Mouse (Mus musculus): ENCODE measurements around the gene Plekhh3. TPM values are rescaled to one million over a fixed set of nuclear protein-coding genes. Genes with fewer than 3 reads are reported as not detected.

Plekhh3 gene
- polyA plus RNA-seq, 1 experiment from 2014 or later: 23.5 TPM

GRCm38 (mm10) chr11:101155728-101156371, 15.3 kb downstream of the Plekhh3 start, which contains the start of gene Tubg2:
Gene Tubg2 (plus strand): TSS chr11:101155907.
- peak within 1 kb of the TSS; percentile 69 for H3K4me2 ChIP-seq
- no peaks in the 10 kb centered on the region for H3K36me3 ChIP-seq
- peak within 1 kb of the TSS; percentile 36; the same call in 1 of the 2 replicates for H3K27ac ChIP-seq
- 3% methylated on average over 36 of the region's 36 CpGs for WGBS
- H3K9ac ChIP-seq: peak within 1 kb of the TSS; percentile 20; the same call in 1 of the 2 replicates
- H3K4me1 ChIP-seq: 0 out of 2 replicates have a peak, but pooled peaks cover 4% of the 10 kb centered on the region
- no peaks in the 10 kb centered on the region for H3K9me3 ChIP-seq
- no peaks in the 10 kb centered on the region for H3K27me3 ChIP-seq (replicated peaks)
- ATAC-seq (ENCODE audit: insufficient read depth, low FRiP score, low read depth): peak; percentile 29; the same call in 1 of the 2 replicates
- H3K4me3 ChIP-seq (replicated peaks): peak within 1 kb of the TSS; percentile 38

GRCm38 (mm10) chr11:101155151-101155550, 16.0 kb downstream of the Plekhh3 start:
- Histone ChIP-seq H3K27ac (no peak overlapping the region), H3K9ac (no peak overlapping the region), H3K36me3 (no peaks in the 10 kb centered on the region), H3K27me3 (replicated peaks) (no peaks in the 10 kb centered on the region), H3K9me3 (no peaks in the 10 kb centered on the region), H3K4me2 (0 out of 2 replicates have a peak overlapping the region, but pooled peaks have one; percentile 69), H3K4me3 (replicated peaks) (no peak overlapping the region), H3K4me1 (0 out of 2 replicates have a peak, but pooled peaks cover 4% of the 10 kb centered on the region)
- no peak for ATAC-seq (ENCODE audit: insufficient read depth, low FRiP score, low read depth)
- 60% methylated on average over 6 of the region's 6 CpGs for WGBS

- ATAC-seq (ENCODE audit: insufficient read depth, low FRiP score, low read depth): no peak
- Histone ChIP-seq H3K4me3 (replicated peaks) (no peak overlapping the region), H3K36me3 (no peaks in the 10 kb centered on the region), H3K9me3 (no peaks in the 10 kb centered on the region), H3K27me3 (replicated peaks) (no peaks in the 10 kb centered on the region), H3K4me1 (0 out of 2 replicates have a peak, but pooled peaks cover 4% of the 10 kb centered on the region), H3K9ac (no peak overlapping the region), H3K27ac (no peak overlapping the region), H3K4me2 (no peak overlapping the region)
These were observed 16.5 kb downstream of the Plekhh3 start for GRCm38 (mm10) chr11:101154648-101155047.

- H3K9ac ChIP-seq: no peak overlapping the region
- no peak for ATAC-seq (ENCODE audit: insufficient read depth, low FRiP score, low read depth)
- no peak overlapping the region for H3K4me2 ChIP-seq
- no peaks in the 10 kb centered on the region for H3K27me3 ChIP-seq (replicated peaks)
- H3K36me3 ChIP-seq: no peaks in the 10 kb centered on the region
- no peak overlapping the region for H3K27ac ChIP-seq
- peaks cover 12% of the 10 kb centered on the region; the same call in 1 of the 2 replicates for H3K4me1 ChIP-seq
- H3K9me3 ChIP-seq: no peaks in the 10 kb centered on the region
- WGBS: 66% methylated on average over 1 of the region's 1 CpGs
- no peak overlapping the region for H3K4me3 ChIP-seq (replicated peaks)
These were observed 18.3 kb downstream of the Plekhh3 start for GRCm38 (mm10) chr11:101152825-101153224.

- no peak overlapping the region for H3K27ac ChIP-seq
- peaks cover 10% of the 10 kb centered on the region; the same call in 1 of the 2 replicates for H3K4me1 ChIP-seq
- no peaks in the 10 kb centered on the region for H3K36me3 ChIP-seq
- no peak overlapping the region for H3K4me2 ChIP-seq
- no peaks in the 10 kb centered on the region for H3K27me3 ChIP-seq (replicated peaks)
- H3K4me3 ChIP-seq (replicated peaks): no peak overlapping the region
- 55% methylated on average over 2 of the region's 2 CpGs for WGBS
- no peaks in the 10 kb centered on the region for H3K9me3 ChIP-seq
- ATAC-seq (ENCODE audit: insufficient read depth, low FRiP score, low read depth): no peak
- H3K9ac ChIP-seq: no peak overlapping the region
These were observed 20.1 kb downstream of the Plekhh3 start for GRCm38 (mm10) chr11:101151063-101151462.

GRCm38 (mm10) chr11:101149178-101150105, 21.7 kb downstream of the Plekhh3 start:
- Histone ChIP-seq H3K4me1 (peaks cover 8% of the 10 kb centered on the region; the same call in 1 of the 2 replicates), H3K36me3 (no peaks in the 10 kb centered on the region), H3K9ac (no peak overlapping the region), H3K9me3 (no peaks in the 10 kb centered on the region), H3K27me3 (replicated peaks) (no peaks in the 10 kb centered on the region), H3K4me3 (replicated peaks) (no peak overlapping the region), H3K27ac (peak overlapping the region; percentile 89), H3K4me2 (0 out of 2 replicates have a peak overlapping the region, but pooled peaks have one; percentile 1)
- WGBS: 26% methylated on average over 9 of the region's 9 CpGs
- peak; percentile 65 for ATAC-seq (ENCODE audit: insufficient read depth, low FRiP score, low read depth)

GRCm38 (mm10) chr11:101148751-101149150, 22.4 kb downstream of the Plekhh3 start:
- H3K36me3 ChIP-seq: no peaks in the 10 kb centered on the region
- H3K27me3 ChIP-seq (replicated peaks): no peaks in the 10 kb centered on the region
- peaks cover 8% of the 10 kb centered on the region; the same call in 1 of the 2 replicates for H3K4me1 ChIP-seq
- no peaks in the 10 kb centered on the region for H3K9me3 ChIP-seq
- H3K4me3 ChIP-seq (replicated peaks): no peak overlapping the region
- ATAC-seq (ENCODE audit: insufficient read depth, low FRiP score, low read depth): no peak
- 55% methylated on average over 10 of the region's 10 CpGs for WGBS
- H3K27ac ChIP-seq: peak overlapping the region; percentile 89
- H3K4me2 ChIP-seq: 0 out of 2 replicates have a peak overlapping the region, but pooled peaks have one; percentile 1
- no peak overlapping the region for H3K9ac ChIP-seq

- H3K36me3 ChIP-seq: no peaks in the 10 kb centered on the region
- H3K4me1 ChIP-seq: peaks cover 8% of the 10 kb centered on the region; the same call in 1 of the 2 replicates
- WGBS: 41% methylated on average over 10 of the region's 10 CpGs
- no peak overlapping the region for H3K27ac ChIP-seq
- H3K27me3 ChIP-seq (replicated peaks): no peaks in the 10 kb centered on the region
- H3K4me3 ChIP-seq (replicated peaks): no peak overlapping the region
- no peaks in the 10 kb centered on the region for H3K9me3 ChIP-seq
- no peak for ATAC-seq (ENCODE audit: insufficient read depth, low FRiP score, low read depth)
- no peak overlapping the region for H3K9ac ChIP-seq
- no peak overlapping the region for H3K4me2 ChIP-seq
These were observed 24.8 kb downstream of the Plekhh3 start for GRCm38 (mm10) chr11:101146377-101146776.

GRCm38 (mm10) chr11:101143338-101144225, 27.6 kb downstream of the Plekhh3 start:
- no peak overlapping the region for H3K9ac ChIP-seq
- 22% methylated on average over 19 of the region's 19 CpGs for WGBS

GRCm38 (mm10) chr11:101142215-101142967, 28.8 kb downstream of the Plekhh3 start:
- H3K9ac ChIP-seq: no peak overlapping the region
- H3K9me3 ChIP-seq: no peaks in the 10 kb centered on the region
- no peak overlapping the region for H3K27ac ChIP-seq
- 83% methylated on average over 10 of the region's 10 CpGs for WGBS
- no peaks in the 10 kb centered on the region for H3K36me3 ChIP-seq
- no peak for ATAC-seq (ENCODE audit: insufficient read depth, low FRiP score, low read depth)
- no peak overlapping the region for H3K4me3 ChIP-seq (replicated peaks)
- peaks cover 15% of the 10 kb centered on the region for H3K4me1 ChIP-seq
- H3K27me3 ChIP-seq (replicated peaks): no peaks in the 10 kb centered on the region
- H3K4me2 ChIP-seq: no peak overlapping the region

More at GRCm38 (mm10) chr11:101143338-101144225, 27.6 kb downstream of the Plekhh3 start:
- Histone ChIP-seq H3K4me1 (peaks cover 13% of the 10 kb centered on the region), H3K27me3 (replicated peaks) (no peaks in the 10 kb centered on the region), H3K9me3 (no peaks in the 10 kb centered on the region), H3K4me2 (peak overlapping the region; percentile 50), H3K4me3 (replicated peaks) (peak overlapping the region; percentile 21; the same call in 1 of the 2 replicates), H3K27ac (no peak overlapping the region), H3K36me3 (no peaks in the 10 kb centered on the region)
- ATAC-seq (ENCODE audit: insufficient read depth, low FRiP score, low read depth): no peak
